Mouse (Mus musculus) hindbrain, embryonic 12.5 days (tissue): ENCODE data around the gene Kctd15. TPM values are rescaled to one million over a fixed set of nuclear protein-coding genes. Genes with fewer than 3 reads are reported as not detected.

ENCODE experiments used
- ATAC-seq: fragments of 200-750 bp; cut with Nextera tagmentation; 2 replicates; pipeline ENCODE4 v1.8.0; 2017; ENCODE audit warnings: moderate TSS enrichment; ENCODE audit not compliant: low FRiP score
- H3K27ac ChIP-seq: fragments of 300-500 bp; sonication (generic); 2 replicates; pipeline ENCODE4 v1.5.1; 2016; ENCODE audit warnings: mild to moderate bottlenecking
- H3K27me3 ChIP-seq: fragments of 300-500 bp; sonication (generic); 2 replicates; pipeline ENCODE4 v1.6.1; 2016; ENCODE audit warnings: mild to moderate bottlenecking
- H3K36me3 ChIP-seq: fragments of 300-500 bp; sonication (generic); 2 replicates; pipeline ENCODE4 v1.6.1; 2016; ENCODE audit warnings: mild to moderate bottlenecking
- H3K4me1 ChIP-seq: fragments of 300-500 bp; sonication (generic); 2 replicates; pipeline ENCODE4 v1.6.1; 2016
- H3K4me2 ChIP-seq: fragments of 300-500 bp; sonication (generic); replicated peaks from 2 replicates; pipeline ENCODE4 v1.6.1; 2016; ENCODE audit warnings: mild to moderate bottlenecking
- H3K4me3 ChIP-seq: fragments of 300-500 bp; sonication (generic); 2 replicates; pipeline ENCODE4 v1.5.1; 2016; ENCODE audit warnings: mild to moderate bottlenecking
- H3K9ac ChIP-seq: fragments of 300-500 bp; sonication (generic); 2 replicates; pipeline ENCODE4 v1.6.1; 2016; ENCODE audit warnings: mild to moderate bottlenecking, moderate library complexity
- H3K9me3 ChIP-seq: fragments of 300-500 bp; sonication (generic); replicated peaks from 2 replicates; pipeline ENCODE4 v1.6.1; 2016; ENCODE audit warnings: mild to moderate bottlenecking
- WGBS: fragments of 180-500 bp; shearing (Covaris S2); methylation state at CpG from one replicate; pipeline ENCODE4 v1.1.7; 2016; 5-methylcytosine and 5-hydroxymethylcytosine counted together
- polyA plus RNA-seq: library from polyadenylated mRNA; unstranded; fragments of >200 nt; fragmentation: Nextera tagmentation; extraction: Ambion mirVana; gene quantifications from 2 replicates; pipeline ENCODE4 v1.2.1, GENCODE M21; 2016

The Kctd15 gene
- polyA plus RNA-seq, 1 experiment from 2014 or later: 42.1 TPM

DNA sequence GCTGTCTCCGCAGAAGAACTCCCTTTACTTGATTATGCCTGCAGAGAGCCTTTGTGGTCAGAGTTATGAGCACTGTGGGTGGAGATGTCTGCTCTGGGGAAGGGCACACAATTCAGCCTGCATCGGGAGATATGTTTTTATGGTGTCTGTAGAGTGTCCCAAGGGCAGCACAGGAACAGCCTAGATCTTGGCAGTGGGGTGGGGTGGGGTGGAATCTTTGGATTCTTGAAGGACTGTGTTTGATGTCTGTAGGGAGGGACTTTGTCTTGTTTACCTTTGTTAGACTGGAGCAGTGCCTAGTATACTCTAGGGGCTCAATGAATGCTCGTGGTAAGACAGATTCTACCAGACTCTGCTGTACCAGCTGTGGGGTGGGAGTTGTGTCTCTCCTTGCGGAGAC is 28.6 kb upstream of the Kctd15 start:
- WGBS: 72% methylated on average over 4 of the region's 4 CpGs
- H3K36me3 ChIP-seq: no peaks in the 10 kb centered on the region
- H3K27ac ChIP-seq: no peak overlapping the region
- no peak overlapping the region for H3K4me2 ChIP-seq
- H3K9me3 ChIP-seq: no peaks in the 10 kb centered on the region
- no peak for ATAC-seq
- H3K9ac ChIP-seq: no peak overlapping the region
- peaks cover 40% of the 10 kb centered on the region for H3K4me1 ChIP-seq
- H3K4me3 ChIP-seq: no peak overlapping the region
- H3K27me3 ChIP-seq: peaks cover 13% of the 10 kb centered on the region; the same call in 1 of the 2 replicates

DNA sequence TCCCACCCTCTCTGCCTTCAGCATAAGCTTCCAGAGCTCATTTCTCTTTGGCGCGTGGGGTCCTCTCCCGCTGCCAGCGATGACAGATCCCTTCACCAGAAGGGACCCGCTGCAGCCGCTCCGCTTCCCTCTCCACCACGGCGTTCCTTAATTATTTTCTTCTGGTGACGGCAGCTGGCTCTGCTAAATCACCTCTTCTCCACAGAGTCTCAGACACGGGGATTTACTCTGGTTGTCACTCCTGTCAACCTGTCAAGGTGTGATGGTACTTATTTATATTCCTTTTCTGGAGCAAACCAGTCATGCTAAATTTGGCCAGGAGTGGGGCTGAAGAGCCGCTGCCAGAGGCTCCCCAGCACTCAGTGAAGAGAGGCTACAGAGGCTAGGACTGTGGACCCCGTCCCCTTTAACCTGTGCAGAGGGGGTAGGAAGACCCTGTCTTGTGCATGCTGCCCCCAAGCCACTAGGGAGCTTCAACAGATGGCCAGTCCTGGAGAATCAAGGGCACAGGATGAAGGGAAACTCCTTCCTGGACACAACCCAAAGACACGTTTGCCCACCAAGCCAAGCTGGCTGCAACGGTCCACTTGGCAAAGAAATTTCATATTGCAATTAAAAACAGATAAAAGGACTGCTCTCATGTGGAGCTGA is 24.4 kb upstream of the Kctd15 start:
- Histone ChIP-seq H3K9me3 (no peaks in the 10 kb centered on the region), H3K9ac (no peak overlapping the region), H3K36me3 (no peaks in the 10 kb centered on the region), H3K4me3 (no peak overlapping the region), H3K4me1 (peaks cover 14% of the 10 kb centered on the region), H3K27me3 (peaks cover 10% of the 10 kb centered on the region), H3K27ac (peak overlapping the region; percentile 66), H3K4me2 (no peak overlapping the region)
- WGBS: 47% methylated on average over 15 of the region's 15 CpGs
- ATAC-seq: peak; percentile 66

- Histone ChIP-seq H3K27me3 (peaks cover 21% of the 10 kb centered on the region), H3K4me1 (peaks cover 13% of the 10 kb centered on the region), H3K27ac (no peak overlapping the region), H3K36me3 (no peaks in the 10 kb centered on the region), H3K9ac (no peak overlapping the region), H3K4me3 (no peak overlapping the region), H3K4me2 (no peak overlapping the region), H3K9me3 (no peaks in the 10 kb centered on the region)
- WGBS: 71% methylated on average over 2 of the region's 2 CpGs
- no peak for ATAC-seq
Measured at GRCm38 (mm10) chr7:34679886-34680285, 23.4 kb upstream of the Kctd15 start.

DNA sequence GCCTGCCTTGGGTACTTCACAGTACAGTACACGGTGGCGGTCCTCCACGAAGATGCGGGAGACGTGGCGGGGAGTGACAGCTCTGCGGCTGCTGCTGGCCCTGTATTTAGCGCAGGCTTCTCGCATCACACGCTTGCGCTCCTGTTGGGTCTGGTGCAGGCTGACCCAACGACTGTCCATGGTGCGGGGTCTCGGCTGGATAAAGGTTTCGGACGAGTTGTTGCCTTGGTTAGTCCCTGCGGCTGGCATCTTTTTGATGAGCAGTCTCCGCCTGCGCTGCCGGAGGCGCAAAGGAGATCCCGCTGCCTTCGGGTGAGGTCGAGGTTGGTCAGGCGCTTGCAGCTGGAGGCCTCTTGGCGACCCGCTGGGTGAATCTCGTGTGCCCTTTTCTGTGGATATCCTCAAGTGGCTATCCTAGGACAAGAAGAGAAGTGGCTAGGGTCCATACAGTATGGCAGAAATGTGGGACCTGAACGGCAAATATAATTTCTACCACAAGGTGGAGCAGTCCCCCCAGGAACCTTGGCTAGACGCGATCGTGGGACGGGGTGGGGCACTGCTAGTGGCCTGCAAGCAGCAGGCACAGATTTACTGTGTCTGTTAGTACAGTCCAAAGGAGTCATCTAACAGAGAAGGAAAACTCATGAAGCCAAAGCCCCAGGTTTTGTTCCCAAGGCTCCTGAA is 19.4 kb upstream of the Kctd15 start:
- Histone ChIP-seq H3K36me3 (no peaks in the 10 kb centered on the region), H3K4me3 (peak overlapping the region; percentile 22), H3K4me1 (peaks cover 10% of the 10 kb centered on the region), H3K4me2 (peak overlapping the region; percentile 49), H3K27me3 (peaks cover 39% of the 10 kb centered on the region), H3K27ac (no peak overlapping the region), H3K9ac (no peak overlapping the region), H3K9me3 (no peaks in the 10 kb centered on the region)
- WGBS: 6% methylated on average over 33 of the region's 33 CpGs
- peak; percentile 16; the same call in 1 of the 2 replicates for ATAC-seq

- no peak; the same call in 1 of the 2 replicates for ATAC-seq
- H3K27ac ChIP-seq: no peak overlapping the region
- no peaks in the 10 kb centered on the region for H3K9me3 ChIP-seq
- WGBS: 13% methylated on average over 42 of the region's 42 CpGs
- H3K4me1 ChIP-seq: peaks cover 9% of the 10 kb centered on the region
- peak overlapping the region; percentile 22 for H3K4me3 ChIP-seq
- H3K36me3 ChIP-seq: no peaks in the 10 kb centered on the region
- H3K27me3 ChIP-seq: peaks cover 39% of the 10 kb centered on the region
- H3K4me2 ChIP-seq: peak overlapping the region; percentile 49
- H3K9ac ChIP-seq: no peak overlapping the region
Measured at GRCm38 (mm10) chr7:34675120-34675790, 18.7 kb upstream of the Kctd15 start.

GRCm38 (mm10) chr7:34672916-34673315 is 16.4 kb upstream of the Kctd15 start:
- no peak overlapping the region for H3K4me3 ChIP-seq
- no peak overlapping the region for H3K4me2 ChIP-seq
- no peak for ATAC-seq
- H3K36me3 ChIP-seq: no peaks in the 10 kb centered on the region
- peaks cover 13% of the 10 kb centered on the region for H3K4me1 ChIP-seq
- H3K27me3 ChIP-seq: peaks cover 39% of the 10 kb centered on the region
- no peaks in the 10 kb centered on the region for H3K9me3 ChIP-seq
- 79% methylated on average over 4 of the region's 4 CpGs for WGBS
- no peak overlapping the region for H3K9ac ChIP-seq
- H3K27ac ChIP-seq: no peak overlapping the region

DNA sequence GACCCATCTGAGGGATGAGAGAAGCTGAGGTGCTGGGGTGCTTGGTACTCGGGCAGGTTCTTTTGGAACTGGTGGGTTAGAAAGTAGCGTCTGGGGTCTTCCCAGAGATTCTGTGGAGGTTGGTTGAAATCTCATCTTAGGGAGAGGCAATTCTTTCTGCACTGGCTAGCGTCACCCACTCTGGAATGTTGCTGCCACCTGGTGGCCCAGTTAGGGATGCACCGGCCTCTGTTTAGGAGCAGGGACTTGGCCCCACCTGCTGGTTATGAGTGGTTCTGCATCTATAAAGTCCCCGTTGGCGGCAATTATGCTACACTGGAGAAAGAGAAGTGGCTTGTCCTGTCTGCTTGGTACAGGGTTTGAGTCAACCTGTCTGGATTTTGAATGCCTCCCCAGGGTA is 15.4 kb upstream of the Kctd15 start:
- Histone ChIP-seq H3K4me1 (peaks cover 13% of the 10 kb centered on the region), H3K36me3 (no peaks in the 10 kb centered on the region), H3K27me3 (peaks cover 39% of the 10 kb centered on the region), H3K27ac (no peak overlapping the region), H3K9ac (no peak overlapping the region), H3K4me2 (no peak overlapping the region), H3K4me3 (no peak overlapping the region), H3K9me3 (no peaks in the 10 kb centered on the region)
- 2% methylated on average over 6 of the region's 6 CpGs for WGBS
- peak; percentile 63 for ATAC-seq

DNA sequence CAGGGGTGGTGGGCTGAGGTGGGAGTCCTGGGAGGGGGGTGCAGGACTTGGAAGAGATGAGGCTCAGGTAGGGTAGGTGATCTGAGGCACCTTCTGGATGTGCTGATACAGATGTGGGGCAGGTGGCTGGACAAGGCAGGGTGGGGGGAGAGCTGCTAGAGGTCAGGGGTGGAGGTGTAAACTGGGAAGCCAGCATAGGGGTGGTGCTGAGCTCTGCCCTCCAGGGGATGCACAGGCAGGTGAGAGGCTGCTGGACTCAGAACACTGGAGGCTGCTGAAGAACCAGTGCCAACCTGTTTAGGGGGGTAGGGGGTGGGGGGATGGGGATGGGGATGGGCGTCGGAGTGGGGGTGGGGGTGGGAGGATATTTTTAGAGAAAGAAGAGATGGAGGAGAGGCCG is 14.2 kb upstream of the Kctd15 start:
- Histone ChIP-seq H3K27ac (no peak overlapping the region), H3K9me3 (no peaks in the 10 kb centered on the region), H3K9ac (no peak overlapping the region), H3K4me3 (no peak overlapping the region), H3K27me3 (peaks cover 36% of the 10 kb centered on the region), H3K36me3 (no peaks in the 10 kb centered on the region), H3K4me2 (no peak overlapping the region), H3K4me1 (peaks cover 10% of the 10 kb centered on the region; the same call in 1 of the 2 replicates)
- 84% methylated on average over 3 of the region's 3 CpGs for WGBS
- ATAC-seq: no peak

GRCm38 (mm10) chr7:34669336-34669735 is 12.8 kb upstream of the Kctd15 start:
- Histone ChIP-seq H3K9me3 (no peaks in the 10 kb centered on the region), H3K36me3 (no peaks in the 10 kb centered on the region), H3K27me3 (peaks cover 22% of the 10 kb centered on the region), H3K4me2 (no peak overlapping the region), H3K4me3 (no peak overlapping the region), H3K4me1 (0 out of 2 replicates have a peak, but pooled peaks cover 4% of the 10 kb centered on the region), H3K9ac (no peak overlapping the region), H3K27ac (no peak overlapping the region)
- WGBS: 16% methylated on average over 9 of the region's 9 CpGs
- ATAC-seq: no peak

GRCm38 (mm10) chr7:34667874-34668273 is 11.3 kb upstream of the Kctd15 start:
- no peak for ATAC-seq
- Histone ChIP-seq H3K27ac (no peak overlapping the region), H3K4me3 (no peak overlapping the region), H3K9me3 (no peaks in the 10 kb centered on the region), H3K36me3 (no peaks in the 10 kb centered on the region), H3K4me1 (peaks cover 8% of the 10 kb centered on the region; the same call in 1 of the 2 replicates), H3K27me3 (peaks cover 7% of the 10 kb centered on the region), H3K4me2 (no peak overlapping the region), H3K9ac (no peak overlapping the region)
- 83% methylated on average over 16 of the region's 16 CpGs for WGBS

DNA sequence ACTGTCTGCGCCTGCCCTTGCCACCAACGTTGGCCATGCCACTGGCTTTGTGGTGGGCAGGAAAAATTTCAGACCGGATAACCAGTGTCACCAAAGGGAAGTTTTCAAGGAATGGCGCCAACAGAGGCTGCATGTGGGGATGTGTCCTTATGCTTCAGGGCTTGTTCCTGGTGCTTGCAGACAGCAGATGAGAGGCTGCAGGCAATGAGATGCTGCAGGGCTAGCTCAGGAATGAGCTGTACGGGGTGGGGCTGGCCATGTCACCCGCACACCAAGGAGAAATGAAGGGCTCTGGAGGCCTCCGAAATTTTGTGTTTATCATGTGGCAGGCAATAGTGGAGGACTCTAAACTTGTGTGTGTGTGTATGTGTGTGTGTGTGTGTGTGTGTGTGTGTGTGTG is 6.6 kb upstream of the Kctd15 start:
- no peaks in the 10 kb centered on the region for H3K9me3 ChIP-seq
- peaks cover 10% of the 10 kb centered on the region for H3K4me1 ChIP-seq
- no peak overlapping the region for H3K27ac ChIP-seq
- no peak overlapping the region for H3K9ac ChIP-seq
- no peaks in the 10 kb centered on the region for H3K36me3 ChIP-seq
- no peak overlapping the region for H3K4me3 ChIP-seq
- ATAC-seq: no peak
- 40% methylated on average over 7 of the region's 7 CpGs for WGBS
- no peak overlapping the region for H3K4me2 ChIP-seq
- no peaks in the 10 kb centered on the region for H3K27me3 ChIP-seq

GRCm38 (mm10) chr7:34662227-34662626 is 5.7 kb upstream of the Kctd15 start:
- no peak overlapping the region for H3K9ac ChIP-seq
- no peaks in the 10 kb centered on the region for H3K27me3 ChIP-seq
- H3K36me3 ChIP-seq: no peaks in the 10 kb centered on the region
- H3K4me3 ChIP-seq: no peak overlapping the region
- 13% methylated on average over 5 of the region's 5 CpGs for WGBS
- no peak overlapping the region for H3K4me2 ChIP-seq
- no peak for ATAC-seq
- H3K4me1 ChIP-seq: peaks cover 10% of the 10 kb centered on the region
- H3K27ac ChIP-seq: peak overlapping the region; percentile 5; the same call in 1 of the 2 replicates
- H3K9me3 ChIP-seq: no peaks in the 10 kb centered on the region
